Mouse (Mus musculus) intestine, embryonic 16.5 days (tissue): ENCODE data around the gene Casz1. TPM values are rescaled to one million over a fixed set of nuclear protein-coding genes. Genes with fewer than 3 reads are reported as not detected.
A peak's percentile ranks its signal among the peaks of the same experiment; 100 is the strongest.

Source experiments
- ATAC-seq: fragments of 200-750 bp; cut with Nextera tagmentation; 2 replicates; pipeline ENCODE4 v1.8.0; 2017; ENCODE audit warnings: moderate TSS enrichment, moderate library complexity
- H3K27ac ChIP-seq: fragments of 300-500 bp; sonication (generic); 2 replicates; pipeline ENCODE4 v1.5.1; 2014; ENCODE audit warnings: mild to moderate bottlenecking, low read length
- H3K27me3 ChIP-seq: fragments of 300-500 bp; sonication (generic); replicated peaks from 2 replicates; pipeline ENCODE4 v1.6.1; 2014; ENCODE audit warnings: low read length, control low read depth, mixed read lengths; ENCODE audit not compliant: control insufficient read depth, insufficient read depth
- H3K36me3 ChIP-seq: fragments of 300-500 bp; sonication (generic); 2 replicates; pipeline ENCODE4 v1.6.1; 2014; ENCODE audit warnings: low read length, control low read depth; ENCODE audit not compliant: control insufficient read depth, insufficient read depth
- H3K4me1 ChIP-seq: fragments of 300-500 bp; sonication (generic); 2 replicates; pipeline ENCODE4 v1.6.1; 2014; ENCODE audit warnings: low read length, control low read depth, mixed read lengths; ENCODE audit not compliant: control insufficient read depth, insufficient read depth
- H3K4me2 ChIP-seq: fragments of 300-500 bp; sonication (generic); 2 replicates; pipeline ENCODE4 v1.6.1; 2014; ENCODE audit warnings: low read depth, low read length, control low read depth
- H3K4me3 ChIP-seq: fragments of 300-500 bp; sonication (generic); 2 replicates; pipeline ENCODE4 v1.5.1; 2014; ENCODE audit warnings: mild to moderate bottlenecking, low read length
- H3K9ac ChIP-seq: fragments of 300-500 bp; sonication (generic); 2 replicates; pipeline ENCODE4 v1.6.1; 2014; ENCODE audit warnings: low read depth, low read length
- H3K9me3 ChIP-seq: fragments of 300-500 bp; sonication (generic); 2 replicates; pipeline ENCODE4 v1.6.1; 2016; ENCODE audit warnings: low read length, control low read depth; ENCODE audit not compliant: control insufficient read depth
- WGBS: fragments of 180-500 bp; shearing (Covaris S2); extraction: QIAGEN DNeasy Blood & Tissue Kit; methylation state at CpG from one replicate; pipeline ENCODE4 v1.1.7; 2014; 5-methylcytosine and 5-hydroxymethylcytosine counted together
- polyA plus RNA-seq: library from polyadenylated mRNA; unstranded; fragments of >200 nt; fragmentation: Nextera tagmentation; extraction: Ambion mirVana; gene quantifications from 2 replicates; pipeline ENCODE4 v1.2.1, GENCODE M21; 2015

Casz1 gene
- polyA plus RNA-seq, 1 experiment from 2014 or later, result 5.9 TPM

GRCm38 (mm10) chr4:148928316-148928715 lies 124.1 kb downstream of the Casz1 start:
- no peak for ATAC-seq
- Histone ChIP-seq H3K27ac (no peak overlapping the region), H3K36me3 (no peaks in the 10 kb centered on the region), H3K9me3 (no peaks in the 10 kb centered on the region), H3K4me2 (no peak overlapping the region), H3K9ac (no peak overlapping the region), H3K27me3 (no peaks in the 10 kb centered on the region), H3K4me1 (peaks cover 34% of the 10 kb centered on the region), H3K4me3 (no peak overlapping the region)
- 62% methylated on average over 9 of the region's 9 CpGs for WGBS

GRCm38 (mm10) chr4:148928876-148929275 lies 124.6 kb downstream of the Casz1 start:
- Histone ChIP-seq H3K9ac (no peak overlapping the region), H3K4me3 (no peak overlapping the region), H3K36me3 (no peaks in the 10 kb centered on the region), H3K4me1 (peaks cover 29% of the 10 kb centered on the region), H3K9me3 (no peaks in the 10 kb centered on the region), H3K4me2 (no peak overlapping the region), H3K27ac (no peak overlapping the region), H3K27me3 (no peaks in the 10 kb centered on the region)
- ATAC-seq, result no peak
- 88% methylated on average over 16 of the region's 16 CpGs for WGBS

GRCm38 (mm10) chr4:148930721-148931229 lies 126.5 kb downstream of the Casz1 start:
- H3K9ac ChIP-seq, result peak overlapping the region; percentile 27; the same call in 1 of the 2 replicates

GRCm38 (mm10) chr4:148933109-148933508 lies 128.9 kb downstream of the Casz1 start:
- Histone ChIP-seq H3K4me2 (no peak overlapping the region), H3K36me3 (no peaks in the 10 kb centered on the region), H3K27me3 (no peaks in the 10 kb centered on the region), H3K9ac (no peak overlapping the region), H3K4me1 (peaks cover 14% of the 10 kb centered on the region), H3K27ac (no peak overlapping the region), H3K4me3 (no peak overlapping the region), H3K9me3 (no peaks in the 10 kb centered on the region)
- WGBS, result 82% methylated on average over 13 of the region's 13 CpGs
- no peak for ATAC-seq

More at GRCm38 (mm10) chr4:148930721-148931229, 126.5 kb downstream of the Casz1 start:
- no peak for ATAC-seq
- H3K27me3 ChIP-seq, result no peaks in the 10 kb centered on the region
- H3K36me3 ChIP-seq, result no peaks in the 10 kb centered on the region
- WGBS, result 59% methylated on average over 9 of the region's 9 CpGs
- H3K4me2 ChIP-seq, result no peak overlapping the region
- no peaks in the 10 kb centered on the region for H3K9me3 ChIP-seq
- peaks cover 27% of the 10 kb centered on the region for H3K4me1 ChIP-seq
- no peak overlapping the region for H3K4me3 ChIP-seq
- H3K27ac ChIP-seq, result peak overlapping the region; percentile 34

- H3K36me3 ChIP-seq, result no peaks in the 10 kb centered on the region
- no peaks in the 10 kb centered on the region for H3K9me3 ChIP-seq
- peak; percentile 73 for ATAC-seq
- H3K9ac ChIP-seq, result peak overlapping the region; percentile 39; the same call in 1 of the 2 replicates
- peaks cover 19% of the 10 kb centered on the region for H3K4me1 ChIP-seq
- H3K27me3 ChIP-seq, result no peaks in the 10 kb centered on the region
- H3K27ac ChIP-seq, result peak overlapping the region; percentile 81
- WGBS, result 16% methylated on average over 13 of the region's 13 CpGs
- no peak overlapping the region for H3K4me2 ChIP-seq
- no peak overlapping the region for H3K4me3 ChIP-seq
Measured at GRCm38 (mm10) chr4:148935211-148935610, 131.0 kb downstream of the Casz1 start.

- Histone ChIP-seq H3K27me3 (no peaks in the 10 kb centered on the region), H3K9me3 (no peaks in the 10 kb centered on the region), H3K4me3 (no peak overlapping the region), H3K4me2 (no peak overlapping the region), H3K36me3 (no peaks in the 10 kb centered on the region), H3K4me1 (peaks cover 28% of the 10 kb centered on the region), H3K27ac (peak overlapping the region; percentile 81; the same call in 1 of the 2 replicates), H3K9ac (peak overlapping the region; percentile 39; the same call in 1 of the 2 replicates)
- ATAC-seq, result no peak
- 73% methylated on average over 12 of the region's 12 CpGs for WGBS
Measured at GRCm38 (mm10) chr4:148936111-148936510, 131.9 kb downstream of the Casz1 start.

GRCm38 (mm10) chr4:148936727-148937126 lies 132.5 kb downstream of the Casz1 start:
- no peaks in the 10 kb centered on the region for H3K27me3 ChIP-seq
- no peak overlapping the region for H3K9ac ChIP-seq
- H3K9me3 ChIP-seq, result no peaks in the 10 kb centered on the region
- no peak overlapping the region for H3K4me2 ChIP-seq
- 79% methylated on average over 12 of the region's 12 CpGs for WGBS
- no peaks in the 10 kb centered on the region for H3K36me3 ChIP-seq
- no peak for ATAC-seq
- H3K27ac ChIP-seq, result peak overlapping the region; percentile 55; the same call in 1 of the 2 replicates
- H3K4me3 ChIP-seq, result no peak overlapping the region
- H3K4me1 ChIP-seq, result peaks cover 31% of the 10 kb centered on the region

GRCm38 (mm10) chr4:148938546-148938945 lies 134.3 kb downstream of the Casz1 start:
- H3K27me3 ChIP-seq, result no peaks in the 10 kb centered on the region
- H3K27ac ChIP-seq, result no peak overlapping the region
- H3K4me3 ChIP-seq, result no peak overlapping the region
- no peak overlapping the region for H3K4me2 ChIP-seq
- H3K9ac ChIP-seq, result no peak overlapping the region
- H3K4me1 ChIP-seq, result peaks cover 31% of the 10 kb centered on the region
- H3K9me3 ChIP-seq, result no peaks in the 10 kb centered on the region
- no peaks in the 10 kb centered on the region for H3K36me3 ChIP-seq
- no peak for ATAC-seq
- 89% methylated on average over 26 of the region's 26 CpGs for WGBS

- no peaks in the 10 kb centered on the region for H3K27me3 ChIP-seq
- H3K9ac ChIP-seq, result peak overlapping the region; percentile 59
- ATAC-seq, result peak; percentile 95
Measured at GRCm38 (mm10) chr4:148940674-148941211, 136.5 kb downstream of the Casz1 start.

More at GRCm38 (mm10) chr4:148940674-148941211, 136.5 kb downstream of the Casz1 start:
- Histone ChIP-seq H3K27ac (peak overlapping the region; percentile 48), H3K36me3 (no peaks in the 10 kb centered on the region), H3K4me2 (peak overlapping the region; percentile 52), H3K9me3 (no peaks in the 10 kb centered on the region), H3K4me3 (peak overlapping the region; percentile 29), H3K4me1 (peaks cover 20% of the 10 kb centered on the region)
- WGBS, result 10% methylated on average over 25 of the region's 25 CpGs
